Mouse (Mus musculus) kidney, embryonic 15.5 days (tissue): Measurements from ENCODE around the gene Btrc. TPM values are rescaled to one million over a fixed set of nuclear protein-coding genes. Genes with fewer than 3 reads are reported as not detected.

Source experiments
- polyA plus RNA-seq: library from polyadenylated mRNA; unstranded; fragments of >200 nt; fragmentation: Nextera tagmentation; extraction: Ambion mirVana; gene quantifications from 2 replicates; pipeline ENCODE4 v1.2.1, GENCODE M21; 2015

The Btrc gene
- polyA plus RNA-seq, 1 experiment from 2014 or later: 49.3 TPM

Other genes starting within 250 kb of the Btrc start
- gene Tlx1, start 213.1 kb upstream of the Btrc start, polyA plus RNA-seq: not detected in 2 replicates
- 0.06 and 0.14 TPM in 2 replicates for gene Lbx1, start 127.9 kb upstream of the Btrc start, polyA plus RNA-seq
- gene Poll, start 196.8 kb downstream of the Btrc start, polyA plus RNA-seq: 18.9 and 19.9 TPM in 2 replicates
- gene Gm17018, start 196.9 kb downstream of the Btrc start, polyA plus RNA-seq: 48.9 and 53.3 TPM in 2 replicates